Mouse (Mus musculus): Measurements from ENCODE around the gene Tsen54. TPM values are rescaled to one million over a fixed set of nuclear protein-coding genes. Genes with fewer than 3 reads are reported as not detected.

Gene Tsen54
- total RNA-seq, 2 experiments from 2014 or later, result 12.5 to 12.7 TPM

- intact Hi-C loops (cut with DNase I), result no loop called here
- DNase-seq (ENCODE audit: low spot score in 2 of 2), result no peak
Observed at GRCm38 (mm10) chr11:115797665-115798064, 16.9 kb upstream of the Tsen54 start.

DNA sequence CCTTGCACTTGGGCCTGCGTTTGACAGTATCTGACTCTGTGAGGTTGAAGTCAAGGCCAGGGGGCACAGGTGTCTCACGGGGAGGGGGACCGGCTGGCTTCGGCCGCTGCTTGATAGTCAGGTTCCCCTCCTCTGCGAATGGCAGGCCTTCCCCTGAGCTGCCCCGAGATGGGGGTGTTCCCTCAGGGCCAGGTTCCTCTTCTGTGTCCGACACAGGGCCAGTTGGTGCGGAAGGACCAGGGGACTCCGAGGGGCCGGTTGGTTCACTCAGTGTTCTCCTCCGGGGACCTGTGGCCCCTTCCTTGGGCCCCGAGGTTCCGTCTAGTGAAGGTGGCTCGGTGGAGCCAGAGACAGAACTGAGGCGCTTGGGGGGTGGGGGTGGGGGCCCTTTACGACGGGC, 13.5 kb upstream of the Tsen54 start:
- intact Hi-C loops (cut with DNase I), result no loop called here
- no peak for DNase-seq (ENCODE audit: low spot score in 2 of 2)

GRCm38 (mm10) chr11:115803072-115803709, 11.3 kb upstream of the Tsen54 start:
- intact Hi-C loops (cut with DNase I), result no loop called here
- DNase-seq (ENCODE audit: low spot score in 2 of 2), result no peak

DNA sequence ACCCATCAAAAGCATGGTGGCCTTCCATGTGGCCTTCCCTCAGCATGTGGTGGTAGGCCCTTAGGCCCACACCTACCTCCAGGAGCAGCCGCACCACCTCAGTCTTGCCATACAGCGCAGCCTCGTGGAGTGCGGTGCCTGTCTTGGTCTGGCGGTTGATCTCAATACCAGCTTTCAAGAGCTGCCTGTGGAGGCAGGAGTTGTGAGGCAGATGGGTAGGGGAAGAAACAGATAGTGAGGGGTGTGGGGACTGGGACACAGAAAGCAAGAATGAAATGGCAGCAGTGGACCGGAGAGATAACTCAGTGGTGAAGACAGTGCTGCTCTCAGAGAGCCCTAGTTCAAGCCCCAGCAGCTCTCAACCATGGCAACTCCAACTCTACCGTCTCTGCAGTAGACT, 9.5 kb upstream of the Tsen54 start:
- DNase-seq (ENCODE audit: low spot score in 2 of 2), result no peak

GRCm38 (mm10) chr11:115806154-115806553, 8.4 kb upstream of the Tsen54 start:
- intact Hi-C loops (cut with DNase I), result no loop called here
- no peak for DNase-seq (ENCODE audit: low spot score in 2 of 2)

More for the DNA sequence above, 9.5 kb upstream of the Tsen54 start:
- intact Hi-C loops (cut with DNase I), result no loop called here

DNA sequence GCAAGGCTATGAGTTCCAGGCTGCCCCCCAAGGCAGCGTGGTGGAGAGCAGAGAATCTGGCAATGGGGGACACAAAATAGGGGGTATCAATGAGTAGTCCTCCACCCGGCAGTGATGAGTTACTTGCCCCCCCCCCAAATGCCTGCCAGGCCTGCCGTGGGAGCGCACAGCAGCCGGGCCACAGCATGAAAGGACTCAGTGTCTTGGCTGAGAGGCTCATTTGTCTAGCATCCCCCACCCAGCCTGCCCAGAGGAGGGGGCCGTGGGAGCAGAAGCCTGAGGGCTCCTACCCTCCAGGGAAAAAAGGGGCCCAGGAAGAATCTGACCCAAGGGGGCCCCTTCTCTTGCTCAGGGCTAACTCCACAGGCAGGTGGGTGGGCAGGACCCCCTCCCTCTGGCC, 7.2 kb upstream of the Tsen54 start:
- intact Hi-C loops (cut with DNase I), result no loop called here
- peak in 1 of 2 experiments; percentile 47 for DNase-seq (ENCODE audit: low spot score in 2 of 2)

GRCm38 (mm10) chr11:115807971-115808370, 6.6 kb upstream of the Tsen54 start:
- intact Hi-C loops (cut with DNase I), result no loop called here
- no peak for DNase-seq (ENCODE audit: low spot score in 2 of 2)

DNA sequence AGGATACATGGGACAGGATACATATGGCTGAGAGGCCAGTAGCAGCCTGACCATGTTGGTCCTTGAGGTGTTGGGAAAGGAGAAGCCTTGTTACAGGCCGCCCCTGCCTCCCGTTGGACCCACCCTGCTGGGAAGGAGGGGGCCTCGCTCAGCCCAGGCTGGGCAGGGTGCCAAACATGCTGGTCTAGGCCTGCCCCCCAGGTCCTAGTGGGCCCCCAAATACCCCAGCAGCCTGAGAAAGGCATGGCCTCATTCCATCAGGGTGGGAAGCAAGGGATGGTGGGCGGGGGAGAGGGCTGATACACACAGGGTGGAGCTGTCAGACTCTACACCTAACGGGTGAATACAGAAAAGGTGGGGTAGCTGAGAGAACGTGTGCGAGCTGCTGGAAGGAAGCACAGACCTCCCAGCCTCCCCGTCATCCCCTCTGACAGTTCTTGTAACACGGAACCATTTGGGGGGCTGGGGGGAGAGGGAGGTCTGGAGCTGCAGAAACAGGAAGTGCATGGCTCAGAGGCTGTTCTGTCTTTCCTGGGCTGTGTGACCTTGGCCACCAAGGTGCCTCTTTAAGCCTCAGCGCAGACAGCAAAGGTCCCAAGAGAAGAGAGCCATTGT, 5.7 kb upstream of the Tsen54 start:
- intact Hi-C loops (cut with DNase I), result no loop called here
- no peak for DNase-seq (ENCODE audit: low spot score in 2 of 2)

DNA sequence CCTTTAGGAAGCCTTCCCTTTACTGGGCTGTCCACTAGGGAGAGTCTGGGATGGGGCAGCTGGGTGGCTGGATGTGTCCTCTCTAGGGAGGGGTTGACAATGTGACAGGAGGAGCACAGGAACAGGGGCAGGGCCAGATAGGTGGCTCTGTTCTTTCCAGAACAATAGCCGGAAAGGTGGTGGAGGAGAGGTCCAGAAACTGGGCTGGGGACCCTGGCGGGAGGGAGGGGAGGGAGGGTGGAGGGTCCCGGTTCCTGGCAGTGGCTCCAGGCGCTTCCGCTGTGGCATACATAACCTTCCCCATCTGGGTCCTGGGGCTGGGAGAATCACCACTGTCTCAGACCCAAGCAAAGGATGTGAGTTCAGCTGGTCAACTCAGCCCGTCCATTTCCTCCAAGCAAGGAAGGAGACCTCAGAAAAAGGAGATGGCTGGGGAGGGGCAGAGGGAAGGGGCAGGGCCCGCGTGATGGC, 5.2 kb upstream of the Tsen54 start:
- DNase-seq (ENCODE audit: low spot score in 2 of 2), result no peak
- intact Hi-C loops (cut with DNase I), result no loop called here

- DNase-seq (ENCODE audit: low spot score in 2 of 2), result no peak
- intact Hi-C loops (cut with DNase I), result loop anchor here (5.0 kb wide), 2 partner anchors 163 to 178 kb away; no protein-coding TSS in a partner anchor
Observed at GRCm38 (mm10) chr11:115810377-115810776, 4.1 kb upstream of the Tsen54 start.

GRCm38 (mm10) chr11:115811381-115812093, 3.0 kb upstream of the Tsen54 start:
- intact Hi-C loops (cut with DNase I), result loop anchor here (5.0 kb wide), 2 partner anchors 164 to 179 kb away; no protein-coding TSS in a partner anchor
- DNase-seq (ENCODE audit: low spot score in 2 of 2), result peak in 1 of 2 experiments; percentile 47

- intact Hi-C loops (cut with DNase I), result loop anchor here (5.0 kb wide), 2 partner anchors 165 to 180 kb away; no protein-coding TSS in a partner anchor
- no peak for DNase-seq (ENCODE audit: low spot score in 2 of 2)
Observed at GRCm38 (mm10) chr11:115812095-115812494, 2.4 kb upstream of the Tsen54 start.

DNA sequence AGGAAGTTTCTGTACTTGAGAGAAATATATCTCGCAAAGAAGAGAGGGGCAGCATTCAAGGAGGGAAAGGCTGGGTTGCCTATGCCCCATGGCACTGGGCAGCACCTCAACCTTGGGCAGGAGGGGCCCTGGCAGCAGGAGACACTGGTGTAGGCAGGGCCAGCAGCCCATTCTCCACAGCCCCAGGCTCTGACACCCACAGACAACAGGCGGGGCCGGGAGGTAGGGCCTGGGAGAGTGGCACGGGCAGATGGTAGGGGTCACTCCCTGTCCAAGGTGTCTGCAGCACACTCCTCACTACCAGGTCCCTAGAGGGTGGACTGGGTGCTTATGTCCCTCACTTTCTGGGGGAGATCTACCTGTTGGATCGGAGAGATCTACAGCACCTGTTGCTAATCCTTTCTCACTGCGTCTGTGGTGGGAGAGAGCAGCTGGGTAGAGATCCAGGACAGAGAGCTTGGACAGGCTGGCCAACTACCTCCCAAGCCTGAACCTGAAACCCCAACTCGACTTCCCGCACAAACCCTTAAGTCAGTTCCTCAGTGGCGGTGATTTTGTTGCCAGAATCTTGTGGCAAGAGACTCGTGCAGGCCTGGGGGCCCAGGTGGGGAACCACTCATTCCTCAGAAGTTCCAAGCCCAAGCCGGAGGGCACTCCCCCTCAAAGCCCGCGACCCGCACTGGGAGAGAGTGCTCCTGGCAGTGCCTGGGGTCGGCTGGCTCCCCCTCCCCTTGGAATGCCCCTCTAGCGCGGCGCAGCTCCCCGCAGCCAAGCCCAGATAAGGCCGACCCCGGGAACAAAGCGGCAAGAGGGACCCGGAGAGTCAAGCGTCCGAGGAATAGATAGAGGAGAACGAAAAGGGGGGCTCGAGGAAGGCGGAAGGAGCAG, 1.7 kb upstream of the Tsen54 start:
- DNase-seq (ENCODE audit: low spot score in 2 of 2), result no peak
- intact Hi-C loops (cut with DNase I), result loop anchor here (1.0 to 5.0 kb wide), 3 partner anchors 46 to 180 kb away; no protein-coding TSS in a partner anchor

DNA sequence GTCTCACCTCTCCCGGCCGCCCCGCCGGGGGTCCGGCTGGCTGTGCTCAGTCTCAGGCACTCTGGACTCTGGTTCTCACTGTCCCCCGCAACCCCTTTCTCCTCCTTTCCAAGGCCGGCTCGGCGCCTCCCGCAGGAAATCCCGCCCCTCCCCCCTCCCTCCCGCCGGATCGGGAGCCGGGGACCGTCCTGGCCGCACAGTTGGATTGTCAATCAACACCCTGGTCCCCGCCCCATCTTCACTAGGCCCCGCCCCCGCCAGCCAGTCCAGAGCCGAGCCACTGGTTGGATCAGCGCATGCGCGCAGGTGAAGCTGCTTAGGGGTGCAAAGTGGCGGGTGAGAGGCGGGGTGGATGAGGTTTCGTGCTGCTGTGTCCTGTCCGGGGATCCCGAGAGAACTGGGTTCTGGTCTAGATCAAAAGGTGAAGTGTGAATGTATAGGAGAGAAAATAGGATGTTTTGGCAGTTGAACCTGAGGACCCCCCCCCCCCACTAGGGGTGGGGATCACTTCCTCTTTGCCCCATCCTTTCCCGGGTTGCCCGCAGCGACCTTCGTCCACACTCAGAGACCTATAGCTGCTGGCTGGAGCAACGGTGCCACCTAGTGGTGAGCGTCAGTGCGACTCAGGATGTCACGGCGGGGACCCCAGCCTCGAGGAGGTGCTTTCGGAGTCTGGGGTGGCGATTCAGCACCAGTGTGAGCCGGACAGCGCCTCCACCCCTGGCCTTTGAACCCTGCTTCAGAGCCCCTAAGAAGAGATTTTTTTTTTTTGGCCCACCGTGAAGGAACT, 822 bp upstream of the Tsen54 start, which contains the start of gene Caskin2:
Caskin2 (minus strand) TSS at position 133 of the 790 bp plus-strand sequence.
- intact Hi-C loops (cut with DNase I), result loop anchor here (1.0 to 5.0 kb wide), 5 partner anchors 46 to 181 kb away; no protein-coding TSS in a partner anchor
- peak; percentile 87 to 89 for DNase-seq (ENCODE audit: low spot score in 2 of 2)

GRCm38 (mm10) chr11:115817331-115817730, 2.8 kb downstream of the Tsen54 start:
- intact Hi-C loops (cut with DNase I), result no loop called here
- no peak for DNase-seq (ENCODE audit: low spot score in 2 of 2)

DNA sequence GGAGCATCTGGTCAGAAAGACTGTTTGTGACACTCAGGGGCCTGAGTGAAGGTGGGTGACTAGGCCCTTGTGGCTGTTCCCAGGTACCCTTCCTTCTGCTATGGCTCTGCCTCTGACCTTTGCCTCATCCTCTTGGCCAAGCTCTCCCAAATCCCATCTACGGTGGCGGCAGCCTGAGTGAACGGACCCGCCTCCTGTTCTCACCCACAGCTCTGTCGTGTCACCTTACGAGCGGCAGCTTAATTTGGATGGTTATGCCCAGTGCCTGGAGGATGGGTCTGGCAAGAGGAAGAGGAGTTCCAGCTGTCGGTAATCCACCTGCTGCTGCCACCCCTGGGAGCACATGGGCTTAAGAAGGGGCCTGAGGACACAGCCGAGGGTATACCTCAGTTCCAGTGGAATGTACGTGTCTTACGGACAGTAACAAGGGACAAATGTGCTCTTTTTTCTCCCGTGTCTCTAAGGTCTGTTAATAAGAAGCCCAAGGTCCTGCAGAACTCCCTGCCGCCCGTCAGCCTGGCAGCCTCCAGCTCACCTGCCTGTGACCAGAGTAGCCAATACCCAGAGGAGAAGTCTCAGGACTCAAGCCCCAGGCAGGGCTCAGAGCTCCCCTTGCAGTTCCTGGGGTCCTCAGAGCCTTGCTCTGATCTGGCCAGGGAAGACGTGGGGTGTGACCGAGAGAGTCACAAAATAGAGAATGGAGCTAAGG, 5.5 kb downstream of the Tsen54 start:
- no peak for DNase-seq (ENCODE audit: low spot score in 2 of 2)
- intact Hi-C loops (cut with DNase I), result no loop called here

GRCm38 (mm10) chr11:115821001-115821400, 6.5 kb downstream of the Tsen54 start:
- DNase-seq (ENCODE audit: low spot score in 2 of 2), result peak in 1 of 2 experiments; percentile 30
- intact Hi-C loops (cut with DNase I), result no loop called here
